In the genomic region with DNA sequence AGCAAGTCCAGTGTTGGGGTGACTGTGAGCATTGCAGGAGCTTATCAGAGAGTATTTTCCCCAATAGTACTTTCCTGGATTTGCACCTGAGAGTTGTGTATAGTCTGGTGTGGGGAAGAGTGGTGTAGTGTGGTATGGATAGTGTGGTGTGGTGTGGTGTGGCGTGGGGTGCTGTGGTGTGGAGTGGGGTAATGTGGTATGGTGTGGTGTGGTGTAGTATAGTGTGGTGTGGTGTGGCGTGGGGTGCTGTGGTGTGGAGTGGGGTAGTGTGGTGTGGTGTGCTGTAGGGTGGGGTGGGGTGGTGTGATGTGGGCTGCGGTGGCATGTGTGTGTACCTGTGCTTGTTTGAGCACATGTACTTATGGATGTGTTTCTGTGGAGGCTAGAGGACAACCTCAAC, we compare ENCODE assay signal across 33 mouse cellular contexts.
"Had no signal": no experiment of that assay in that cellular context is flagged by ENCODE, and none has a peak within 500 bp of the region (broad histone marks: within the 10 kb centered on the region; RNA-seq: fewer than 3 reads in every experiment).

No protein-coding gene starts in this region.

- H3K27ac ChIP-seq: heart, embryonic 10.5 days; heart, embryonic 13.5 days; heart, embryonic 15.5 days; hindbrain, embryonic 10.5 days; hindbrain, embryonic 12.5 days; hindbrain, embryonic 13.5 days; hindbrain, embryonic 14.5 days; hindbrain, embryonic 15.5 days; hindbrain, postnatal 0 days; intestine, embryonic 15.5 days; kidney, postnatal 0 days; layer of hippocampus, adult 2 months; left cerebral cortex, adult 2 months had no signal

- H3K4me2 ChIP-seq: heart, embryonic 11.5 days; heart, embryonic 12.5 days; heart, embryonic 13.5 days; heart, embryonic 15.5 days; hindbrain, embryonic 12.5 days; hindbrain, embryonic 13.5 days; hindbrain, embryonic 14.5 days; hindbrain, embryonic 15.5 days; intestine, embryonic 15.5 days had no signal

- H3K4me1 ChIP-seq: heart, embryonic 15.5 days; hindbrain, embryonic 10.5 days; hindbrain, embryonic 12.5 days; hindbrain, embryonic 13.5 days; hindbrain, embryonic 15.5 days; intestine, embryonic 15.5 days had no signal

- DNase-seq: heart, postnatal 10 days; heart, postnatal 36 days; heart, postnatal 4 days; kidney, adult 11 months; kidney, adult 2 months; kidney, adult 8-10 months; kidney, adult 9 months; kidney, postnatal 10 days; kidney, postnatal 14 days; kidney, postnatal 25 days; kidney, postnatal 36 days; kidney, postnatal 4 days; layer of hippocampus, adult 9-11 months; layer of hippocampus, postnatal 36 days had no signal

- H3K9me3 ChIP-seq: heart, embryonic 10.5 days; heart, embryonic 12.5 days; heart, embryonic 13.5 days; heart, embryonic 15.5 days; hindbrain, embryonic 10.5 days; hindbrain, embryonic 12.5 days; hindbrain, embryonic 13.5 days; hindbrain, embryonic 15.5 days; intestine, embryonic 15.5 days had no signal

- H3K27me3 ChIP-seq: heart, embryonic 12.5 days; heart, embryonic 15.5 days; intestine, embryonic 15.5 days had no signal

- H3K4me3 ChIP-seq: heart, embryonic 10.5 days; heart, embryonic 12.5 days; heart, embryonic 13.5 days; heart, embryonic 15.5 days; hindbrain, embryonic 10.5 days; hindbrain, embryonic 12.5 days; hindbrain, embryonic 13.5 days; hindbrain, embryonic 15.5 days; intestine, embryonic 15.5 days; layer of hippocampus, adult 2 months; left cerebral cortex, adult 2 months had no signal

- ATAC-seq: hindbrain, embryonic 16.5 days; hindbrain, postnatal 0 days; inflammation-experienced regulatory T-cells, adult 6 months; intestine, embryonic 15.5 days; intestine, embryonic 16.5 days; intestine, postnatal 0 days had no signal

- H3K36me3 ChIP-seq: heart, embryonic 10.5 days; heart, embryonic 12.5 days; heart, embryonic 13.5 days; heart, embryonic 15.5 days; hindbrain, embryonic 10.5 days; hindbrain, embryonic 12.5 days; hindbrain, embryonic 13.5 days; hindbrain, embryonic 15.5 days; intestine, embryonic 15.5 days had no signal

- H3K9ac ChIP-seq: heart, embryonic 12.5 days; heart, embryonic 13.5 days; heart, embryonic 15.5 days; hindbrain, embryonic 12.5 days; hindbrain, embryonic 13.5 days; hindbrain, embryonic 14.5 days; hindbrain, embryonic 15.5 days; intestine, embryonic 15.5 days had no signal
